Mouse (Mus musculus): ENCODE results near the gene Plch2.

- TF ChIP-seq CTCF (IDR thresholded peaks at IDR 0.05; ENCODE audit: low read depth) (no peak), EP300 (IDR thresholded peaks at IDR 0.05; ENCODE audit: low read depth) (no peak)
Observed at GRCm38 (mm10) chr4:155018601-155019335, 37.8 kb downstream of the Plch2 start.

Measured in liver, embryonic 14.5 days (tissue).